Mouse (Mus musculus) heart, postnatal 36 days (tissue): ENCODE measurements around the gene Methig1. TPM values are rescaled to one million over a fixed set of nuclear protein-coding genes. Genes with fewer than 3 reads are reported as not detected.
"Not testable (repeated sequence)": the region's sequence is repeated elsewhere in the genome, so short reads cannot be mapped to it uniquely, and the experiment has no call there.

Source experiments
- DNase-seq, 2 experiments: peaks; one replicate each; pipeline ENCODE4 v3.0.0; 2021 to 2022
- intact Hi-C: fragments of 180-260 bp; cut with DNase I; formaldehyde crosslinking; loops from one replicate; pipeline ENCODE4 v1.15.1; 2025
- total RNA-seq, 2 experiments: library from RNA; stranded (reverse); gene quantifications; 2 replicates each; pipeline ENCODE4 v1.2.3; 2021

Gene Methig1
- total RNA-seq, 2 experiments from 2014 or later: not detected

DNA sequence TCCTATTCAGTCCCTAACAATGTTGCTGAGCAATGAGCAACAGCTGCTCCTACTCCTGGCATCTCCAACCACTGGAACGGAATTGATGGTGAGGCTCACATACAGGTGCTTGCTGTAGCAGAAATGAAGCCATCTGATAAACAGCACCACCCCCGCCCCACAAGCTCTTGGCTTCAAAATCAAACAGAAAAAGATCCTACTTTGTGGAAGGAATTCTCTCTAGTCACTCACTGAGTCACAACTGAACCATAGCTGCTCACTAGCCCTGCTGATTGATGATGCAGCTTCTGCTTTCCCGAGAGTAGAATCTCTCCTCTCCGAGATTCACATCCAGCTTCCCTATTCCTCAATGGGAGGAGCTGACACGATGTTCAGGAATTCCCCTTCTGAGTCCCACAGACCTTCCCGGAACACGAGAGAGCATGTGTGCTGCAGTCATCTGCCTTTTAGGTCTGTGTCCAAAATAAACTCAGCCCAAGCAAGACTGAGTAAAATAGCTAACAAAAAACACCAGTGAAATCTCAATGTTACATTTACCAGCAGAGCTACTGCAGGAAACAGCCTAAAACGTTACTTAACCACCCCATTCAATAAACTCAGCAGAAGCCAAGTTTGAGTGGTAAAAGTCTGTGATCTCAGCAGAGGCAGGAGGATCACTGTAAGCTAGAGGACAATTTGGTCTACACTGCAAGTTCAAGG, 68.3 kb downstream of the Methig1 start:
- intact Hi-C loops: no loop called here
- DNase-seq: no peak

DNA sequence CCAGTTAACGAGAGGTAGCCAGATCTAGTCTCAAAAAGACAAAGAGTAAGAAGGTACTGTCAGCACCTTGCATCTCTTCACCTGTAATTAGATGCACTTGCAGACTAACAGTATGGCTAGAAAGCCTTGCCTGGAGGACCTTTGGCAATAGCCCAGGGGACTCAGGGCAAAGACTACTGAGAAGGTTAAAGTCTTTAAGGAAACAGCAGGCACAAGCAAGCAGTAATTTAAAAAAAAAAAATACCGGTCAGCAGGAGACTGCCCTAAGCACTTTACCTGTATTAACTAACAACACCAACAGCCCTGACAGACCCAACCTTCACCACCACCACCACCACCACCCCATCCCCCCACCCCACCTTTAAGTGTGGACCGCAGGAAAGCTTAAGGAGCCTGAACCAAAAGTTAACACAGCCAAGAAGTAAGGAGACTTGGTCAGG, 68.8 kb downstream of the Methig1 start, which contains the start of gene Gm5475:
Gene Gm5475 (plus strand): TSS at position 390 of the 440 bp plus-strand sequence.
- DNase-seq, intact Hi-C loops: not testable (repeated sequence)

- DNase-seq: peak in 1 of 2 experiments; percentile 31
- intact Hi-C loops: no loop called here
These were observed 69.5 kb downstream of the Methig1 start for GRCm38 (mm10) chr15:100422476-100422875.

DNA sequence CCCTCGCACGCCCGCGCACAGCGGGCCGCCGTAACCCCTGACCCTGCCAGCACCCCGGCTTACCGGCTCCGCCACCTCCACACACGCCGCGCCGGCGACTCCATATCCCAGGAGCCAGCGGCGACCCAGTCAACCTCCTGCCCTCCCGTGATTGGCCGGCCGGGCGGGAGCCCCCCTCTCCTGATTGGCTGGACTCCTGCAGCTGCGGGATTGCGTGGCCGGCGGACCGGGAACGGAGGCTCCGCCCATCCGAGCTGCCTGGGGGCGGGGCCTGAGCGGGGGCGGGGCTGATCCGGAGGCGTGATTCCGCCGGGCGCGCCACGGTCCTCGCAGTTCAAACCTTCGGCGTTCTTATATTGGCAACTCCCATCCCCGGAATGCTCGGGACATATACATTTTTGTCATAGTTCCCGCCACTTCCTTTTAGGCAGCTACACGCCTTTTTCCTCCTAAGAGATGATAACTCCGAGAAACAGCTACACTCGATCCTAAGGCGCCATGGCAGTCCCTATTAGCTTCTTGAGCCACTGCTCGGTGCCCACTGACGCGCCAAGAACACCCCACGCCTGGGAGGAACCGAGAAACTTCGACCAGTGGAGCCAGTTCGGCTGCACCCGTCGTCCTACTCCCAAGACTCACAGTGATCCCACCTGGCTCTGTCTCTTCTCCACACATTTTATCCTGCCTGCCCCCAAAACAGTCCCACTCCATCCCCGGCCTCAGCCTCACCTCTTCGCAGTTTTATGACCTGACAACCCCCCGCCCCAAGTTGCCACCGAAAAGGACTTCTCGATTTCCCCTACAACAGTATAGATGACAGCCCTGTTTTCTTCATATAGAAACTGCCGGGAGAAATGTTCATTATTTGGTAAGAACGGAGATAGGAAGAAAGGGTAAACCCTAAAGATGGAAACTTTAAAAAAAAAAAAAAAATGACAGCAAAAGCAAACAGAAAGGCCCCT, 70.2 kb downstream of the Methig1 start:
- intact Hi-C loops: no loop called here
- DNase-seq: peak; percentile 94 to 95

- DNase-seq: no peak
- intact Hi-C loops: no loop called here
These were observed 71.0 kb downstream of the Methig1 start for GRCm38 (mm10) chr15:100423916-100424315.

DNA sequence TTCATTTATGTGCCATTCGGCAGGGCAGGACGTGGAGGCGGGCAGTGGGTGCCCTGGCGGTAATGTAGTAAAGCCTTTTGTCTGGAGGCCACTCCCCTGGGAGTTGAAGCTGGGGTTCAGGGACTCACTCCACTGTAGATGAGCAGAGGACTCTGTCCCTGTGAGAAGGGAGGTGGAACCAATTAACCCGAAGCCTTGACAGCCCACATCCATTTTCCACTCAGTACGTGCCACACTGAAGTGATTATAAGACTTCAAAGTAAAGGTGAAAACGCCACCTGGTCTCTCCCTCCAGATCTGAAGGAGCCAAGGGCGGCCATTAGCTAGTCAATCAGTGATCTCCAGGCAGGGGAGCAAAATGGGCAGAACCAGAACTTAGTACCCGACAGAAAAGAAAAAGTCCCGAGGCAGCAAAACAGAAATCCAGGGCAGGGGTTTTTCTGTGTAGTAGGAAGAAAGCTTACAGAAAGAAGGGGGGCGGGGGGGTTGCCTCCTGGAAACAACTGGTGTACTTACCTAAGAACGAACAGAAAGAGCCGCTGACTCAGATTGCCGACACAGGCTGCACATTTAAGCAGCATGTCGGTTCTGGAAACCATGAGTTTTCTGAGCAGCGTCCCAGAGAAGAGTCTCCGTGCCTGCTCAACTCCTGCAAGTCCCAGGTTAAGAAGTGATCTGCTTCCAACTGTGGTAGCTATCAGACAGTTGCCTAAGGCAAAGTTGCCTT, 71.6 kb downstream of the Methig1 start, which contains the start of gene Slc11a2:
Gene Slc11a2 (minus strand): TSS at position 677 of the 727 bp plus-strand sequence.
- intact Hi-C loops: no loop called here
- DNase-seq: no peak

GRCm38 (mm10) chr15:100428296-100428905, 75.5 kb downstream of the Methig1 start:
- DNase-seq: no peak
- intact Hi-C loops: no loop called here

- no peak for DNase-seq
- intact Hi-C loops: no loop called here
These were observed 77.1 kb downstream of the Methig1 start for GRCm38 (mm10) chr15:100429959-100430565.

- DNase-seq: no peak
- intact Hi-C loops: no loop called here
These were observed 80.3 kb downstream of the Methig1 start for GRCm38 (mm10) chr15:100433234-100433633.

Other genes with a start within 250 kb of the Methig1 start
- gene Atf1, start 125.3 kb upstream of the Methig1 start, total RNA-seq: 10 to 100 TPM; 40.5 to 53.9 TPM
- gene Tmprss12, start 72.3 kb upstream of the Methig1 start, total RNA-seq: not detected
- 10 to 100 TPM; 46.3 to 62.3 TPM for gene Mettl7a1, start 49.0 kb upstream of the Methig1 start, total RNA-seq
- not detected for gene Mettl7a3, start 18.2 kb upstream of the Methig1 start, total RNA-seq
- 1 to 10 TPM in 1 of 2 experiments, under 1 TPM in 1; 0.89 to 1.0 TPM for gene Mettl7a2, start 51 bp downstream of the Methig1 start, total RNA-seq
- not detected for gene Higd1c, start 11.4 kb downstream of the Methig1 start, total RNA-seq
- not detected for gene Gm5475, start 69.0 kb downstream of the Methig1 start, total RNA-seq
- 10 to 100 TPM; 45.2 TPM for gene Slc11a2, start 71.9 kb downstream of the Methig1 start, total RNA-seq
- gene Letmd1, start 115.9 kb downstream of the Methig1 start, total RNA-seq: 10 to 100 TPM; 12.2 to 14.8 TPM
- gene Csrnp2, start 142.3 kb downstream of the Methig1 start, total RNA-seq: 1 to 10 TPM; 2.5 to 3.0 TPM
- gene Tfcp2, start 198.9 kb downstream of the Methig1 start, total RNA-seq: 10 to 100 TPM; 11.9 to 13.4 TPM
- 10 to 100 TPM; 10.8 to 13.3 TPM for gene Pou6f1, start 246.8 kb downstream of the Methig1 start, total RNA-seq